Mouse (Mus musculus): ENCODE results near the gene Trem3.

Gene Trem3

DNA sequence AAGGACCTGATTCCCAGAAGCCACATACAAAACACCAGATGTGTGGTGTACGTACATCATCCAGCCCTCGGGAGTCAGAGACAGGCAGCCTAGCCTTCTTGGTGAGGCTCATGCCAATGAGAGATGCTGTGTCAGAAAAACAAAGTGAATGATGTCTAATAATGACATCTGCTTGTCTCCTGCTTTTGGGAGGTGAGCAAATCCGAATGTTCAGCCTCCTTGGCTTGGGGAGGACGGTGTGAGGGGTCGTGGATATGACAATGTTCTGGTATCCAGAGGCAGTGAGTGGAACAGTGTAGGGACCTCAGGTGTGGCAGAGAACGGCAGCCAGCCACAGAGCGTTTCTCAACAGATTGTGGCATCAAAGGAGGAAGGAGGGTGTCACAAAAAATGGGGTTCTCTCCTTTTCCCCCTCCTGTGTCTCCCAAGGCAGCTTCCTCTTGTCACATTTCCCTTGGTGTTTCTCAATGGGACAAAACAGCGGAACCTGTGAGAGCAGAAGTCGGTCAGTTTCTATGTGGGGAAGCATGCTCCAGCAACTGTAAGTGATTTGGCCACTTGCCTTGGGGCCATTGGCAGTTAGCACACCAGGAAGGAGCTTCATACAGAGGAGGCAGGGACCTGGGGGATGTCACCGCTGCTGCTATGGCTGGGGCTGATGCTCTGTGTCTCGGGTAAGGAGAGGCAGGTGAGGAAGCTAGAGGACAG is at the start of gene Trem3:
Trem3 (plus strand) TSS at position 557 of the 708 bp plus-strand sequence.
- CTCF ChIA-PET: no interaction called here

DNA sequence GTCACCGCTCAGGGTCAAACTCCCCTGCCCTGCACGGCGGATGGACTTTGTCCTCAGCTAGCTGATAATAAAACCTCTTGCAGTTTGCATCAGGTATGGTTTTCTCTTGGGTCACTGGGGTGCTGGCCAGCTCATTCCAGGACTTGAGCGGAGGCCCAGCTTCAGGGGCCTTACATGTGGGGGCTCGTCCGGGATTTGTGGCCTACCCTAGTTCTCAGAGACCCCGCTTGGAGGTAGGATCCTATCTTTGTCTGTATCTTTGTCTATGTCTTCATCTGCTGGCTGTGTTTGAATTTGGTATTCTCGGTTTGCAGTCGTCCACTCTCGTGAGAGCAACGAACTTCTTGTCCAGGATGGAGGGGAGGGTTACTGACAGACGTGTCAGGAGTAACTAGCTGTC is 44.5 kb upstream of the Trem3 start:
- CTCF ChIA-PET: no interaction called here

DNA sequence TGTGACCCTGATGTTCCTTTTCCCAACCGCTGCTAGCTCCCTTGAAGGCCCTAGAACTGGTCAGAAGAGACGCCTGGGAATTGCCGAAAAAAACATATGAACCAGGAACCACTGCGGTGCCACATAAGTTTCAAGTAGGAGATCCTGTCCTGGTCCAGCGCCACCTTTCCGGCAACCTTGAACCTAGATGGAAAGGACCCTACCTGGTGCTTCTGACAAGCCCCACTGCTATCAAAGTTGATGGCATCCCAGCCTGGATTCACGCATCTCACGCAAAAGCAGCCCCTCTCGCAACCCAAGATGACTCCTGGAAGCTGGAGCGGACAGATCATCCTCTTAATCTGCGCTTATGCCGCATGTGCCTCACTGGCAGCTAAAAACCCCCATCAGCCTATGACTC is 35.0 kb upstream of the Trem3 start:
- CTCF ChIA-PET: no interaction called here

DNA sequence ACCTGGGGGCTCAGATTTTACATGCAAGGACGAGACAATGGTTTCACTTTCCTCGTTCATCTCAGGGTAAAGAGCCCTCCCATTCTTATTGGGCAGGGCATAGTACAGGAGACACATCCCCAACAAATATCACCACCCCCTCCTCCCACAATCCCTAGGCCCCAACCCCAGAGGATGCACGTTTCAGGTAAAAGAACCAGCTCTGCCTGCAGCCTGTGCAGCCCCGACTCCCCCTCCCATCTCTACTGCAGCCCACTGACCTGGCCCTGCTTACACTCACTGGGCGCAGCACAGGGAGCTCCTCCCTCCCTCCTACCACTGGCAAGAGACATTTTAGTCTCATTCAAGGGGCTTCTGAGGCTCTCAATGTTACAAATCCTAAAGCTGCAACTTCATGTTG is 34.1 kb upstream of the Trem3 start:
- CTCF ChIA-PET: no interaction called here

DNA sequence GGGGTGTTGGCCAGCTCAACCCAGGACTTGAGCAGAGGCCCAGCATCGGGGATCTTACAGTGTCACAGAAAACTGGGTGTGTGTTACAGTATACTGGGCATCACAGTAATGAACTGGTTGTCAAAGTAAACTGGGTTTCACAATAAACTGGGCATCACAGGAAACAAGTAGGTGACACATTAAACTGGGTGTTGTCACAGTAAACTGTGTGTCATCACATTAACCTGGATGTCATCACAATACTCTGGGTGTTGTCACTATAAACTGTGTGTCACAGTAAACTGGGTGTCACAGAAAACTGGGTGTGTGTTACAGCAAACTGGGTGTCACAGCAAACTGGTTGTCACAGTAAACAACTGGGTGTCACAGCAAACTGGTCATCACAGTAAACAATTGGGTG is 32.1 kb upstream of the Trem3 start:
- CTCF ChIA-PET: no interaction called here

DNA sequence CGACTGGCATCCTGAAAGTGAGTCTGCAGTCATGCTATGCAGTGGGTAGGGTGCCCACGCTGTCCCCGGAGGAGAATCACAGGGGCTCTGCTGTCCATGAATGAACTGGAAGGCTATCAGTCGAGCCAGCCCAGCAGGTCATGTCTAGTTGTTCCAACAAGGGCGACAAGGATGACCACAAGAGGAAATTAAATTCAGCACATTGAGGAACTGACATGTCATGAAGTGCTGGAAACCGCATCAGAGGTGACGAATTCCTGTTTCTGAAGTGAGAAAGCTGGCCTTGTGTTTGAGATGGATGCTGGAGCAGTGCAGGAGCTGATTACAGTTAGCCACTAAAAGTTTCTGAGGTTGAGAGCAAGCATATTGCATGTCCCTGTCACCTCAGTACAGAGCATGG is 16.9 kb upstream of the Trem3 start:
- CTCF ChIA-PET: no interaction called here

DNA sequence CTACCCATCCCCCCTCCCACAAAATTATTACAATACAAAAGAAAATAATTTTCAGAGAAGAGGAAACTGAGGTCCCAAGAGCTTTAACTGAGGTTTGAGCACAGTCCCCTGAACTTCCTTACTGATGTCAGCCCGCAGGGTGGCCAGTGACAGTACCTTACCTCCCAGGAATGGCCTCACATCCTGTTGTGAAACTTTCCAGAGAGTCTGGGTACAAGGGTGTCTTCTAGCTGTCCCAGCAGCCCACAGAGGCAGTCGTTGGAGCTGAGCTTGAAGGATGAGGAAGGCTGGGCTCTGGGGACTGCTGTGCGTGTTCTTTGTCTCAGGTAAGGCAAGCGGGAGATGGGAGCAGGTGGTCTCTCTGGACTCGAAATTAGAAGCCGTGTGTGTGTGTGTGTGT is 15.1 kb upstream of the Trem3 start, which contains the start of gene Trem1:
Trem1 (plus strand) TSS at position 251 of the 400 bp plus-strand sequence.
- CTCF ChIA-PET: interaction anchor here (0.6 to 0.7 kb wide), 2 partner anchors 142 to 344 kb away, joined by 3 to 4 read pairs; no protein-coding TSS in a partner anchor

DNA sequence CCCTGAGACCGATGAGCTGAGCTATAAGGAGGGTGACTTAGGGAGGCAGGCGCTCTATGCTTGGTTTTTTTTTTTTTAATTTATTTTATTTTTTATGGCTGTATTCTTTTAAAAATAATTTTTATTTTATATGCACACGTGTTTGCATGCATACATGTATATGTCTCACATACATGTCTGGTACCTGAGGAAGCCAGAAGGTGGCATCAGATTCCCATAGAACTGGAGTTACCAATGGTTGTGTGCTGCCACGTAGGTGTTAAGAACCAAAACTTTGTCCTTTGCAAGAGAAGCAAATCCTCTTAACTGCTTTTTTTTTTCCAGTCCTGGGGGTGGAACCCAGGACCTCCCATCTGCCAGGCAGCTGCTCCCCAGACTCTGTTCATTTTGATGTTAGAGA is 13.8 kb upstream of the Trem3 start:
- CTCF ChIA-PET: no interaction called here

DNA sequence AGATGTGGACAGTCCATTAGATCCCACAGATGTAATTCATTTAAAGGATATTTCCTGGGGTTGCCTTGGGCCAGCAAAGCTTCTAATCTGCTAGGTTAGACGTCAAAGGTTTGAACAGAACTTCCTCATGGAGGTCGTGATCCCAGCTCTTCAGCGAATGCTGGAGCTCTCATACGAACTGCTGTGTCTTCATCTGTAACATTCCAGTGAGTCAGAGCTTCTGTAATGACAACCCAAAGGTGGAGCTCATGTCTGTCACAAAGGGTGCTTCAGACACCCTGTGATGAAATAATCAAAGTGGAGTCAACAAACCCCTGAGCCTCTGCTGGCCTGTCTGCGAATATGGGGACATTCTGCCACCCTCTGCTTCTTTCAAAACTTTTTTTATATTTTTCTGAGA is 13.0 kb upstream of the Trem3 start:
- CTCF ChIA-PET: no interaction called here

DNA sequence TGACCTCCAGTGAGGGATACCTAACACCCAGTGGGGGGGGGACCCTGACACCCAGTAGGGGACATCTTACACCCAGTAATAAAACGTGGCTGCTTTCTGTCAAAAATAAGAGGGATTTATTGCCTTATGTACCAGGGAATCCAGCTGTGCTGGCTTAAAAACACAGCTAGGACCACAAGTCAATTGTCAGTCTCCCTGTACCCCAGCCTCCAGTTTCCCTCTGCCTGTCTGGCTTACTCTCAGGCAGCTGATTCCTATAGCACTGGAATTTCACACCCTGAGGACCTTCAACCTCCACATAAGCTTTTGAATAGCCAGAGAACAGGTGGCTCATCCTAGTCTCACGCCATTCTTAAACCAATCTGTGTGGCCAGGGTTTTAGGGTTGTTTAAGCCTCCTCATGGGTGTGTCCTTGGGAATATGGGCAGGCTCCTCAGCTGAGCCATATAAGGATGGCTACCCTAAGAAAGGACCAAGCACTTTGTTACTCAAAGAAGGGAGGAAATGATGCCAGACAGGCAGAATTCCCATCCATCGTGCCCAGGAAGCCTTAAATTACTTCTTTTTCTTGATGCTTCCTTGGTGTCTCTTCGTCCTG is 11.7 kb upstream of the Trem3 start:
- CTCF ChIA-PET: no interaction called here

DNA sequence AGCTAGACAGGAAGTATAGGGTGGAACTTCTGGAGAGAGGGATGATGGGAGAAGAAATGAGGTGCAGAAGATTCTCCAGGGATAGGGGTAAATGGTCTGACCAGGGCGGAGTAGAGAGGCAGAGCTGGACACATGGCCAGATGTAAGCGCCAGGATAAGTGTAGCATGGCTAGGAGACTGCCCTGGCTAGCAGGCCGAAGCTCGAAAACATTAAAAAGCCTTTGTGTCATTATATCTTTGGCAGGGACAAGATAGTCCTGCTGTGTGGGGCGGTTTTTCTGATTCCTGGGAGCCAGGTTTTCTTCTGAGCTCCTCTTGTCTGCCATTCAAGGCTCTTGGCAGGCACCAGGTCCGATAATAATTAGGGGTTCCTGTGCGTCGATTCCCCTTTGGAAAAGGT is 10.0 kb upstream of the Trem3 start:
- CTCF ChIA-PET: no interaction called here

DNA sequence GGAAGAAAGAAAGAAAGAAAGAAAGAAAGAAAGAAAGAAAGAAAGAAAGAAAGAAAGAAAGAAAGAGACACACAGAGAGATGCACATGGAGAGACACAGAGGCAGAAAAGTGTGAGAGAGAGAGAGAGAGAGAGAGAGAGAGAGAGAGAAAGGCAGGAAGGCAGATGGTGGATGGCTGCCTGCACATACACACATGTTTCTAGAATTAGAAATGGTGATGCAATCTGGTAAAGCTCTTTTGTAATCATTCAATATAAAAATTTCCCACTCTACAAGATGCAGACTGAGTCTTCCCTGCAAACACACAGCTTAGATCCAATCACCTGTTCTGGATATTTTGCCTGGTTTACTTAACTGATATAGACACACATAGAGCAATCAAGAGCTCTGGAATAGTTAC is 1.5 kb downstream of the Trem3 start:
- CTCF ChIA-PET: no interaction called here

DNA sequence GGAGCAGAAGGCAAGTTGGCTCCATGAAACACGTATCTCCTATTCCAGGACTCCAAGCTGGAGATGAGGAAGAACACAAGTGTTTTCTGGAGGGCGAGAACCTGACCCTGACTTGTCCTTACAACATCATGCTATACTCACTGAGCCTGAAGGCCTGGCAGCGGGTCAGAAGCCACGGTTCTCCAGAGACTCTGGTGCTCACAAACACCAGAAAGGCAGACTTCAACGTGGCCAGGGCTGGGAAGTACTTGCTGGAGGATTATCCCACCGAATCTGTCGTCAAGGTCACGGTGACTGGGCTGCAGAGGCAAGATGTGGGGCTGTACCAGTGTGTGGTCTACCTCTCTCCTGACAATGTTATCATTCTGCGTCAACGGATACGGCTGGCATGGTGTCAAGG is 1.9 kb downstream of the Trem3 start:
- CTCF ChIA-PET: no interaction called here

DNA sequence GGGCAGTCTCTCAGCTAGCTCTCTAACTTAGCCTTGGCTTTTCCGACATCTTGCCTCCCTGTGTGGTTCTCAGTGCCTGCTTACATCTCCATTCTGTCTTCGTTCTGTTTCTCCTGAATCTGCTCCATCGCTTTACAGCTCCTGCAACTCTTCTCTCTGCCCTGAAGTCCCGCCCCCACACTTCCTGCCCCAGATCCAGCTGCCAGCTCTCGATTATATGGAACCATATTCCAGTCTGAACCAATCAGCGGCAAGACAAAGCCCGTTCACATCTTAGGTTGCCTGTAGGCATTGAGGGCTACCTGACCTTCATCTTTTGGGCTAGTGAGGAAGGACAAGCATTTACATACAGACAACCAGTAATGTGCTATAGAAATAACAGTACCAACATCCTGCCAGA is 3.1 kb downstream of the Trem3 start:
- CTCF ChIA-PET: no interaction called here

DNA sequence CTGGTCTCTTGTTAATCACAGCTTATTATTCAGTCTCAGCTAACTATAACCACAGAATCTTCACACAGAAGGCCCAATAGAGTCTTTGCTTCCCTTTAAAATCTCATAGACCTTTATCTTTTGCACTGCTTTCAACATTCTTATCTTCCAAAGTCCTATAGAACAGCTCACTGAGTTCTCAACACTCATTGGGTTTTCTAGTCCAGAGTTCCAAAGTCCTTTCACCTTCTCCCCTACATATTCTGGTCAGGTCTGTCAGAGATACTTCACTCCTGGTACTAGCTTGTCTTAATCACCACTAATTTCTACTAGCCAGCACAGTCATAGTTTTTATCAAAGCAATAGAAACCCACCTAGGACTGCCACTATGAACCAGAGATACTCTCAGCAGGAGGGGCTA is 9.0 kb downstream of the Trem3 start:
- CTCF ChIA-PET: no interaction called here

DNA sequence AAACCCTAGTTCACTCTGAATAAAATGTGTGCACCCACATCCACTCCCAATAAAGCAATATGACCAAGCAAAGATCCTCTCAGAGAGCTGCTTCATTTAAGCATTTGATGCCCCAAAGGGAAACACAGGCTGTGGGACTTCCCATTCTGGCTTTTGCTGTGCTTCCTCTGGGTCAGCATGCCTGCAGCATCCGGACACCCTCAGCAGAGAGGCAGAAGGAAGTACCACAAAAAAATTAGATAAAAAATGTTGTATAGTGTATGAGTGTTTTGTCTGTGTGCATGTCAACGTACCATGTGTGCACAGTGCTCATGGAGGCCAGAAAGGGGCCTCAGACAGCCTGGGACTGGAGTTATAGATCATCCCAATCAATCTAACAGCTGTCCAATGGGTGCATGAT is 14.3 kb downstream of the Trem3 start:
- CTCF ChIA-PET: no interaction called here

DNA sequence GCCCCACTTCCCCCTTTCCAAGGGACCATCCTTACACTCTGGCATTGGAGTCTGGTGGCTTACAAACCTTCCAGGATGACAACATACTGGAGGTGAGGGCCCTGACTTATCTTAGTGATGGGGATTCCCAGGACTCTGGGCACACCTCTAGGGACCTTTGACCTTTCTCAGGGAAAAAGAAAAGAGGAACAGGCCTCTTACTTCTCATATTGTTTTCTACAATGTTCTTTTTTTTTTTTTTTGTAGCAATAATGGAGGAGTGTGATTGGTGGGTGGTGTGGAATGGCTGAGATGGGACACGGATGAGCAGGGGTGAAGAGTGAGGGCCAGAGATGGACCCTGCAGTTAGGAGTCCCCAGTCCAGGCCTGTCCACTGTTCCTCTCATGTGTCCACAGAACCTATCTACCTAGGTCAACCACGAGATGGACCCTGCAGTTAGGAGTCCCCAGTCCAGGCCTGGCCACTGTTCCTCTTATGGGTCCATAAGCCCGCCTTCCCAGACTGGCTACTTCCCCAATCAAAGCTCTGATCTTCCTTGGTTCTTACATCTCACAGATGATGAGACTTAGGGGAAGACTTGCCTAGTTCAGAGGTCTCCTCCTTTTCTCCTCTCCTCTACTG is 16.3 kb downstream of the Trem3 start, which contains the start of gene Treml4:
Treml4 (plus strand) TSS at position 555 of the 622 bp plus-strand sequence.
- CTCF ChIA-PET: no interaction called here

DNA sequence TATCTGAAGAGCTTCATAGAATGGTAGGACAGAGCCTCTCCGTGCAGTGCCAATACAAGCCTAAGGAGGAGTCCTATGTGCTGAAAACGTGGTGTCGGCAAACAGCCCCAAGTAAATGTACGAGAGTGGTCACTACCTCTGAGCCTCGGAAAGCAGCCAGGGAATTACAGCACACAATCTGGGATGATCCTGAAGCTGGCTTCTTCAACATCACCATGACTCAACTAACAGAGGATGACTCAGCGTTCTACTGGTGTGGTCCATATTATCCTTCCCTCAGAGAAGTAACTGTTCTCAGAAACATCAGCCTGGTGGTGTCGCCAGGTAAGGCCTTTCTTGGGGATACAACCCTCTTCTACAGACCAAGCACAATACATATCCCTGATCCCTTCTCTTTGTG is 17.1 kb downstream of the Trem3 start:
- CTCF ChIA-PET: no interaction called here

DNA sequence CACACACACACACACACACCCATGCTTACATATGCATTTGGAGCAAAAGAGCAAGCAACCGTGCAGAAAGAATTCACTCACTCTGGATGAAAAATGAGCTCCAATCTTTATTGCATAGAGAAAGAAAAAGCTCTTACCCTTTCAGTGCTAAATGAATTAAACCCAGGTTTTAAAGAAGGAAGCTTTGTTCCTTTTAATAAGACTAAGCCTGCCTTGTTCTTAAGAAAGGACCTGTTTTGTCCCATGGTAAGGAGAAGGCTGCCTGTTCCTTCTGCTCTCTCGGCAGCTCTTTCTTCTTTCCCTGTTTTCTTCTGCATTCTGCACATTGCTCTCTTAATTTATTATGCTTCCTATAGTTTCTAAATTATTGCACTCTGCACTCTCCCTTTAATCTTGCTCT is 18.6 kb downstream of the Trem3 start:
- CTCF ChIA-PET: interaction anchor here (0.6 kb wide), 1 partner anchor 141 kb away, joined by 3 read pairs; no protein-coding TSS in a partner anchor

DNA sequence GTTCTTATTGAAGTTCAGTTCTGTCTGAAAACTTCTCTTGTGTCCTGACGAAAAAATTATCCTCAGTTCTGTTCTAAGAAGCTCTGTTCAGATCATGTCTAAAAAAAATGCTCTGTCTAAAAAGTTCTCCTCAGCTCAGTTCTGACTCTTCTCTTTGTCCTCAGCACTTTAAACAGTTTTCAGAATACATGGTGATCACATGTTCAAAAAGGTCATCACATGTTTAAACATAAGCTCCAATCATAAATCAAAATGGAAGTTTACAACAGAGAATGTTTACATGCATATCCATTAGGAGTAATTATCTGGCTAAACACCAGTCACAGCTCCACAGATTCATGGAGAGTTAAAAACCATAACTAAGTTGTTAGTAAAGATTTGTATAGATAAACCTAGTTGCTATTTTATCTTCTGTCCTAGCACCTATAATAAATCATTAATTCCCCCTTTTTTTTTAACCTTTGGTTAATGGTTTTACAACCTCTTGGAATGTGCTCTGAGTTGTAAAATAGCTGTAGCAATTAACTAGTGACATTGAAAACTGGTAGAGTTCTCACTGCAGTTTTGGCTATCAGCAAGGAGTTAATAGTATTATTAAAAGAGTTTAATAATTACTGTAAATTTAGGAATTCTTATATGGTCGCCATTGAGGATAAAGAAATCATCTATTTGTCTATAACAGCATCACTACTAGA is 19.2 kb downstream of the Trem3 start:
- CTCF ChIA-PET: no interaction called here

DNA sequence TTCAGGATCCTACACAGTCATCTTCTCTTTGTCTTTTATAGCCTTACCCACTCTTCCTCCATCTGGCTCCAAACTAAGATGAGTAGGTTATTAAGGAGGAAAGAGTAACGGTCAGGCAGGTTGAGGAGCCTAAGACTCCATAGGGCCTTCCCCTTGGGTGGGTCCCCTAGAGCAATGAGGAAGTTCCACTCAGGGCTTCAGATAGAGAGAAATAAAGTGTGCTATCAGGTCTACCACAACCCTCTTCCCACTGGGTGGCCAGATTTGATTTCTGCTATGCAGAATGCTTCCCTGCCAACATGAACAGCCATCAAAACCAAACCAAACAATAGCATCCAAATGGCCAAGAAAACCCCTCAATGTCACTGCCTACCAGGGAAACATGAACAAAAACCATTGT is 20.0 kb downstream of the Trem3 start:
- CTCF ChIA-PET: no interaction called here

DNA sequence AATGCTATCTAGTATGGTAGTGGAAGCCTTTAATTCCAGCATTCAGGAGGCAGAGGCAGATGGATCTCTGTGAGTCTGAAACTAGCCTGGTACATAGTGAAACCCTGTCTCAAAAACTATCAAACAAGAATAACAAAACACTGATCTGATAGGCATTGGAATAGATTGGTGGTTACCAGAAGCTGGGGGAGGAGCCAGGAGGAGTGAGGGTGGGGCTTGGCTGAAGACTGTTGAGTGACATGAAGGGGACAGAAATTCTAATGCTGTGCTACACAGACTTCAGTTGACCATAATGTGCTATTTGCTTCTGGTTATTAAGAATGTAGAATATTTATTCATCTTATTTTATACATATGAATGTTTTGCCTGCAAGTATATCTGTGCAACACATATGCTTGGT is 20.7 kb downstream of the Trem3 start:
- CTCF ChIA-PET: no interaction called here

DNA sequence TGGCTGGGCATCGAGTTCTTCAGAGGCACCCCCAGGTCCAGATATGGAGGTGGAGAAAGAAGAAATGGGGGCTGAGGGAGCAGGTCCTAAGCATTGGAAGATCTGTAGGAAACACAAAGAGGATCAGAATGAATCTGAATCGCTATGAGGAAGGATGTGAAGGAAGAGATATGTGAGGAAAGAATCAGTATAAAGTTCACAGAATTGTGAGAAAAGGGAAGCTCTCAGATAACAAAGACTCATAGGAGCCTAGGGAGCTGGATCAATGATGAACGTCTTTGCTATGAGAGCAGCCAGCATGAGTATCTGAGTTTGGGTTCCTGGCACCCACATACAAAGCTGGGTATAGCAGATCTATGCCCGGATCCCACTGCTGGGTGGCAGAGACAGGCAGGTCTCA is 22.3 kb downstream of the Trem3 start:
- CTCF ChIA-PET: no interaction called here
